Mouse (Mus musculus) thymus, adult 2 months (tissue): ENCODE results near the gene Dusp1. TPM values are rescaled to one million over a fixed set of nuclear protein-coding genes. Genes with fewer than 3 reads are reported as not detected.

Experiments
- DNase-seq: peaks from one replicate; pipeline ENCODE4 v3.0.0; 2021
- H3K27ac ChIP-seq: fragments of 200-500 bp; 2 replicates; pipeline ENCODE4 v1.5.1; 2012; ENCODE audit warnings: low read length, control low read depth; ENCODE audit not compliant: control insufficient read depth, insufficient read depth
- H3K27me3 ChIP-seq: fragments of 200-500 bp; 2 replicates; pipeline ENCODE4 v1.6.1; 2012; ENCODE audit warnings: mild to moderate bottlenecking, low read length, moderate library complexity, mixed read lengths; ENCODE audit not compliant: control insufficient read depth, insufficient read depth
- H3K36me3 ChIP-seq: fragments of 200-500 bp; 2 replicates; pipeline ENCODE4 v1.6.1; 2012; ENCODE audit warnings: mild to moderate bottlenecking, low read length, moderate library complexity; ENCODE audit not compliant: control insufficient read depth, insufficient read depth
- H3K4me1 ChIP-seq: fragments of 200-500 bp; replicated peaks from 2 replicates; pipeline ENCODE4 v1.6.1; 2012; ENCODE audit warnings: low read length; ENCODE audit not compliant: control insufficient read depth, insufficient read depth
- H3K4me3 ChIP-seq: fragments of 200-500 bp; 2 replicates; pipeline ENCODE4 v1.5.1; 2012; ENCODE audit warnings: mild to moderate bottlenecking, low read length, control low read depth, moderate library complexity; ENCODE audit not compliant: control insufficient read depth, insufficient read depth
- CTCF ChIP-seq: fragments of 200-500 bp; IDR thresholded peaks from 2 replicates; pipeline ENCODE4 v1.5.1; 2012; ENCODE audit warnings: mild to moderate bottlenecking, control low read depth, low read length, moderate library complexity, borderline replicate concordance; ENCODE audit not compliant: control insufficient read depth, poor library complexity, insufficient read depth; ENCODE audit errors: extremely low read depth
- POLR2A ChIP-seq: fragments of 200-500 bp; IDR thresholded peaks from 2 replicates; pipeline ENCODE4 v1.6.1; 2012; ENCODE audit warnings: mild to moderate bottlenecking, low read length, control low read depth, moderate library complexity; ENCODE audit not compliant: control insufficient read depth, poor library complexity, insufficient read depth; ENCODE audit errors: extremely low read depth
- WGBS: fragments of 180-500 bp; shearing (Covaris S2); methylation state at CpG from one replicate; pipeline ENCODE4 v1.1.7; 2018; 5-methylcytosine and 5-hydroxymethylcytosine counted together
- polyA plus RNA-seq: library from polyadenylated mRNA; depleted of rRNA; stranded (reverse); fragments of >200 nt; gene quantifications from 2 replicates; pipeline ENCODE4 v1.2.3, GENCODE M21; 2012

Dusp1 gene
- polyA plus RNA-seq, 1 experiment: 59.3 TPM

GRCm38 (mm10) chr17:26540083-26540482 lies 21.8 kb downstream of the Dusp1 start:
- no peaks in the 10 kb centered on the region for H3K36me3 ChIP-seq
- no peaks in the 10 kb centered on the region for H3K27me3 ChIP-seq
- no peak overlapping the region for H3K4me3 ChIP-seq
- no peak for TF ChIP-seq CTCF
- TF ChIP-seq POLR2A: no peak
- no peak overlapping the region for H3K27ac ChIP-seq
- no peaks in the 10 kb centered on the region for H3K4me1 ChIP-seq
- 94% methylated on average over 5 of the region's 5 CpGs for WGBS
- DNase-seq: no peak

- TF ChIP-seq POLR2A (no peak), CTCF (no peak)
- no peaks in the 10 kb centered on the region for H3K36me3 ChIP-seq
- WGBS: 41% methylated on average over 6 of the region's 6 CpGs
- no peak overlapping the region for H3K27ac ChIP-seq
- no peaks in the 10 kb centered on the region for H3K27me3 ChIP-seq
- H3K4me3 ChIP-seq: no peak overlapping the region
- H3K4me1 ChIP-seq: peaks cover 3% of the 10 kb centered on the region; the same call in 1 of the 2 replicates
- DNase-seq: no peak
Observed at GRCm38 (mm10) chr17:26537722-26538471, 24.0 kb downstream of the Dusp1 start.

- H3K36me3 ChIP-seq: no peaks in the 10 kb centered on the region
- WGBS: 47% methylated on average over 7 of the region's 7 CpGs
- no peaks in the 10 kb centered on the region for H3K27me3 ChIP-seq
- no peak overlapping the region for H3K4me3 ChIP-seq
- H3K27ac ChIP-seq: no peak overlapping the region; the same call in 1 of the 2 replicates
- H3K4me1 ChIP-seq: peaks cover 16% of the 10 kb centered on the region
- DNase-seq: no peak
- TF ChIP-seq POLR2A: no peak
- no peak for TF ChIP-seq CTCF
Observed at GRCm38 (mm10) chr17:26535251-26536136, 26.4 kb downstream of the Dusp1 start.

GRCm38 (mm10) chr17:26534695-26535094 lies 27.2 kb downstream of the Dusp1 start:
- no peak overlapping the region for H3K27ac ChIP-seq
- H3K4me3 ChIP-seq: no peak overlapping the region
- no peaks in the 10 kb centered on the region for H3K36me3 ChIP-seq
- DNase-seq: no peak
- TF ChIP-seq POLR2A (no peak), CTCF (no peak)
- WGBS: 98% methylated on average over 5 of the region's 5 CpGs
- H3K4me1 ChIP-seq: peaks cover 16% of the 10 kb centered on the region
- no peaks in the 10 kb centered on the region for H3K27me3 ChIP-seq

DNA sequence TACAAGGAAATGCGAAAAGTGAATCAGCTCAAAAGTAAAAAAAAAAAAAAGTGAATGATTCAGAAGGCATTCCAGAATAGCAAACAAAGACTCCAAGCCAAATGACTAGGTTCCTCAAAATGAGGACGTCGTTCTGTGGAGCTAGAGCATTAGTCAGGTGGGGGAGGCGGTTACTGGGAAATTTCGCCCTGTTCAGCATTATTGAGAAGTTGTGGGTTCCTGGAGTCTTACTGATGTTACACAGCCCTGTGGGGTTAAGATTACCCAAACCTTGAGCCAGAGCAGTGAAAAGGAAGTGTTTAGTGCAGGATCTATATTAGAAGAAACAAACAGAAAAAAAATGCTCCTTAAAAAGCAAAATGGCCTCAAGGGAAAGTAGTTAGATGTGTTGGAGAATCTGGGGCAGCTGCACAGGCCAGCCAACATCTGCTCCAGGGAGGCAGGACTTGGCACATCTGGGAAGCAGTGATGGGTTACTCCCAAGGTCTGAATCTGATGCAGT lies 28.0 kb downstream of the Dusp1 start:
- H3K27ac ChIP-seq: no peak overlapping the region
- no peak for DNase-seq

DNA sequence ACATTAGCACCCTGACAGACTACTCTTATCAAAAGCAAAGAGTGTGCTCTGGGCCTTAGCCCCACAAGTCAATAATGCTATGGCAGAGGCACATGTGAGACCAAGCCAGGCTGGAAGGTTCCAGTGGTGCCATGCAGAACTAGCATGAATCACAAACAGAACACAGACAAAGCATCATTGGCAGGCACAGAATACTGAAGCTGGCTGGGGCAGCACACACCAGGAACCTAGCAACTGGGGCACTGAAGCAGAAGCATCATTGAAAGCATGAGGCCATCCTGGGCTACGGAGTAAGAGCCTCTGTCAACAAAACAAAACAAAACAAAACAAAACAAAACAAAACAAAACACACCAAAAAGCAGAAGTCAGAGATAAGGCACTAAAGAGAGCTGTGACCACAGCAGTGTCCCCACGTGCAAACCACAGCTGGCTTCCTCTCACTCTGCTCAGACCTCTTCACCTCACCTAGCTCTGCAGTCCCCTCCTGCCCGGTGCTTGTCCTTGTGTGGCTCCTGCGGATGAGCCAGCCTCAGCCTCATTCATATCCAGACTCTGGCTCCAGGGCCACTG lies 29.4 kb downstream of the Dusp1 start:
- Histone ChIP-seq H3K27ac (no peak overlapping the region; the same call in 1 of the 2 replicates), H3K27me3 (no peaks in the 10 kb centered on the region), H3K36me3 (no peaks in the 10 kb centered on the region), H3K4me1 (peaks cover 16% of the 10 kb centered on the region), H3K4me3 (no peak overlapping the region)
- DNase-seq: no peak
- 29% methylated on average over 4 of the region's 4 CpGs for WGBS
- no peak for TF ChIP-seq CTCF
- TF ChIP-seq POLR2A: no peak

More for the DNA sequence above, 28.0 kb downstream of the Dusp1 start:
- H3K4me3 ChIP-seq: no peak overlapping the region
- no peaks in the 10 kb centered on the region for H3K36me3 ChIP-seq
- no peak for TF ChIP-seq POLR2A
- no peak for TF ChIP-seq CTCF
- H3K4me1 ChIP-seq: peaks cover 16% of the 10 kb centered on the region
- H3K27me3 ChIP-seq: no peaks in the 10 kb centered on the region
- 47% methylated on average over 5 of the region's 5 CpGs for WGBS
